Mouse (Mus musculus) CH12F3 (cell line): ENCODE measurements around the gene Gja8.

Experiments used
- in situ Hi-C: fragments of 300-500 bp; cut with MboI; formaldehyde crosslinking; loops from 2 replicates; pipeline ENCODE4 v1.14.3; 2020; ENCODE audit warnings: low sequenced_read_pairs

Gja8 gene

GRCm38 (mm10) chr3:96925920-96926319, at the start of gene Gja8:
TSS of gene Gja8 (minus strand) at chr3:96926020.
- in situ Hi-C loops = loop anchor here (25.0 kb wide), 1 partner anchor 411 kb away; no protein-coding TSS in a partner anchor

- in situ Hi-C loops = no loop called here
Observed at GRCm38 (mm10) chr3:96974467-96974866, 48.6 kb upstream of the Gja8 start.

- in situ Hi-C loops = no loop called here
Observed at GRCm38 (mm10) chr3:96970986-96971385, 45.2 kb upstream of the Gja8 start.

- in situ Hi-C loops = no loop called here
Observed at GRCm38 (mm10) chr3:96963088-96964034, 37.5 kb upstream of the Gja8 start.

GRCm38 (mm10) chr3:96960597-96960996, 34.8 kb upstream of the Gja8 start:
- in situ Hi-C loops = no loop called here

- in situ Hi-C loops = no loop called here
Observed at GRCm38 (mm10) chr3:96953489-96954233, 27.8 kb upstream of the Gja8 start.

GRCm38 (mm10) chr3:96942706-96943105, 16.9 kb upstream of the Gja8 start:
- in situ Hi-C loops = loop anchor here (25.0 kb wide), 1 partner anchor 395 kb away; no protein-coding TSS in a partner anchor

GRCm38 (mm10) chr3:96938738-96939137, 12.9 kb upstream of the Gja8 start:
- in situ Hi-C loops = loop anchor here (25.0 kb wide), 1 partner anchor 399 kb away; no protein-coding TSS in a partner anchor

- in situ Hi-C loops = loop anchor here (25.0 kb wide), 1 partner anchor 400 kb away; no protein-coding TSS in a partner anchor
Observed at GRCm38 (mm10) chr3:96937606-96938005, 11.8 kb upstream of the Gja8 start.

- in situ Hi-C loops = loop anchor here (25.0 kb wide), 1 partner anchor 401 kb away; no protein-coding TSS in a partner anchor
Observed at GRCm38 (mm10) chr3:96936241-96936640, 10.4 kb upstream of the Gja8 start.

- in situ Hi-C loops = loop anchor here (25.0 kb wide), 1 partner anchor 406 kb away; no protein-coding TSS in a partner anchor
Observed at GRCm38 (mm10) chr3:96931261-96931681, 5.5 kb upstream of the Gja8 start.

- in situ Hi-C loops = loop anchor here (25.0 kb wide), 1 partner anchor 413 kb away; no protein-coding TSS in a partner anchor
Observed at GRCm38 (mm10) chr3:96924631-96925030, 1.2 kb downstream of the Gja8 start.

GRCm38 (mm10) chr3:96920991-96921390, 4.8 kb downstream of the Gja8 start:
- in situ Hi-C loops = no loop called here

- in situ Hi-C loops = no loop called here
Observed at GRCm38 (mm10) chr3:96905592-96905991, 20.2 kb downstream of the Gja8 start.

GRCm38 (mm10) chr3:96904851-96905541, 20.8 kb downstream of the Gja8 start, which contains the start of gene Gpr89:
TSS of gene Gpr89 (minus strand) at chr3:96905346.
- in situ Hi-C loops = no loop called here

- in situ Hi-C loops = no loop called here
Observed at GRCm38 (mm10) chr3:96904393-96904792, 21.4 kb downstream of the Gja8 start, which contains the start of gene Gja5. TSS of gene Gja5 (plus strand) at chr3:96904693.

- in situ Hi-C loops = no loop called here
Observed at GRCm38 (mm10) chr3:96902336-96902999, 23.4 kb downstream of the Gja8 start.

- in situ Hi-C loops = no loop called here
Observed at GRCm38 (mm10) chr3:96883690-96884089, 42.1 kb downstream of the Gja8 start.

GRCm38 (mm10) chr3:96882061-96882849, 43.6 kb downstream of the Gja8 start:
- in situ Hi-C loops = no loop called here
